Mouse (Mus musculus) olfactory bulb, adult 2 months (tissue): Measurements from ENCODE around the gene Acap3.

Experiments
- CTCF ChIP-seq: fragments of 200-500 bp; IDR thresholded peaks from 2 replicates; pipeline ENCODE4 v1.5.1; 2012; ENCODE audit warnings: low read depth, mild to moderate bottlenecking, low read length, moderate library complexity; ENCODE audit not compliant: insufficient read depth
- POLR2A ChIP-seq: fragments of 200-500 bp; IDR thresholded peaks from 2 replicates; pipeline ENCODE4 v1.6.1; 2012; ENCODE audit warnings: mild to moderate bottlenecking, low read depth, low read length, moderate library complexity; ENCODE audit not compliant: insufficient read depth

- no peak for TF ChIP-seq POLR2A
- no peak for TF ChIP-seq CTCF
Measured at GRCm38 (mm10) chr4:155856881-155857280, 34.7 kb upstream of the Acap3 start.
